Mouse (Mus musculus) lung, postnatal 0 days (tissue): ENCODE data around the gene Txndc2.

Experiments used
- CTCF ChIP-seq: IDR thresholded peaks from 2 replicates; pipeline ENCODE4 v1.5.1; 2016; ENCODE audit warnings: antibody characterized with exemption, mild to moderate bottlenecking
- EP300 ChIP-seq: IDR thresholded peaks from 2 replicates; pipeline ENCODE4 v1.6.1; 2016; ENCODE audit warnings: antibody characterized with exemption, mild to moderate bottlenecking, control low read depth

GRCm38 (mm10) chr17:65629943-65630342, 12.0 kb downstream of the Txndc2 start:
- TF ChIP-seq CTCF = no peak
- no peak for TF ChIP-seq EP300
